ENCODE assay signal across 18 mouse cellular contexts in genomic region chr1:134902051-134902619, GRCm38 (mm10). TPM values are rescaled to one million over a fixed set of nuclear protein-coding genes. Genes with fewer than 3 reads are reported as not detected.
DNase-seq lines count a peak whose midpoint lies in the region; ATAC-seq lines count a peak whose summit lies in the region.
"Had no signal": no experiment of that assay in that cellular context is flagged by ENCODE, and none has a peak within 500 bp of the region (broad histone marks: within the 10 kb centered on the region; RNA-seq: fewer than 3 reads in every experiment).

No protein-coding gene starts in this region.

- H3K4me1 ChIP-seq in heart, embryonic 15.5 days (replicated peaks) = peaks cover 15% of the 10 kb centered on the region
- H3K4me1 ChIP-seq: embryonic facial prominence, embryonic 12.5 days; forebrain, embryonic 12.5 days; limb, embryonic 10.5 days; midbrain, embryonic 12.5 days; stomach, embryonic 15.5 days had no signal

- peak overlapping the region; percentile 63 for H3K27ac ChIP-seq in heart, embryonic 15.5 days
- H3K27ac ChIP-seq: embryonic facial prominence, embryonic 12.5 days; forebrain, embryonic 12.5 days; hindbrain, postnatal 0 days; limb, embryonic 10.5 days; liver, embryonic 14.5 days; midbrain, embryonic 12.5 days; stomach, embryonic 15.5 days had no signal

- no peaks in the 10 kb centered on the region for H3K9me3 ChIP-seq in heart, embryonic 15.5 days (replicated peaks)
- H3K9me3 ChIP-seq: embryonic facial prominence, embryonic 12.5 days; forebrain, embryonic 12.5 days; limb, embryonic 10.5 days; midbrain, embryonic 12.5 days; stomach, embryonic 15.5 days had no signal

- H3K27me3 ChIP-seq in heart, embryonic 15.5 days = no peaks in the 10 kb centered on the region
- H3K27me3 ChIP-seq: embryonic facial prominence, embryonic 12.5 days; forebrain, embryonic 12.5 days; midbrain, embryonic 12.5 days; stomach, embryonic 15.5 days had no signal

- WGBS in heart, embryonic 15.5 days = 27% methylated on average over 3 of the region's 3 CpGs

- no peak overlapping the region for H3K4me2 ChIP-seq in heart, embryonic 15.5 days
- H3K4me2 ChIP-seq: embryonic facial prominence, embryonic 12.5 days; forebrain, embryonic 12.5 days; midbrain, embryonic 12.5 days; stomach, embryonic 15.5 days had no signal

- no peak for DNase-seq in heart, adult 8-10 months (ENCODE audit: low spot score)
- peak; percentile 24 to 28 for DNase-seq in kidney, postnatal 4 days
- DNase-seq in kidney, adult 18-20 months = no peak
- DNase-seq in 416B (ENCODE audit: low read depth) (peak; percentile 54), adipocyte (ENCODE audit: low spot score) (peak; percentile 28)
- DNase-seq: cerebellum, adult 11-12 months; layer of hippocampus, postnatal 36 days; lung, postnatal 36 days; spleen, adult 18-20 months had no signal

- ATAC-seq in heart, embryonic 15.5 days (replicated peaks; ENCODE audit: insufficient number of reproducible peaks, insufficient read depth, low FRiP score, low read depth) = no peak
- ATAC-seq in erythroid progenitor cell, adult 5-6 weeks (replicated peaks; ENCODE audit: low FRiP score, poor library complexity, severe bottlenecking) = no peak
- ATAC-seq: hindbrain, postnatal 0 days had no signal

- H3K4me3 ChIP-seq in heart, embryonic 15.5 days = no peak overlapping the region
- H3K4me3 ChIP-seq: embryonic facial prominence, embryonic 12.5 days; forebrain, embryonic 12.5 days; limb, embryonic 10.5 days; midbrain, embryonic 12.5 days; stomach, embryonic 15.5 days had no signal

- no peak overlapping the region for H3K9ac ChIP-seq in heart, embryonic 15.5 days
- H3K9ac ChIP-seq: embryonic facial prominence, embryonic 12.5 days; forebrain, embryonic 12.5 days; liver, embryonic 14.5 days; midbrain, embryonic 12.5 days; stomach, embryonic 15.5 days had no signal

- no peaks in the 10 kb centered on the region for H3K36me3 ChIP-seq in heart, embryonic 15.5 days
- H3K36me3 ChIP-seq: embryonic facial prominence, embryonic 12.5 days; forebrain, embryonic 12.5 days; limb, embryonic 10.5 days; midbrain, embryonic 12.5 days; stomach, embryonic 15.5 days had no signal

RNA-seq across cellular contexts. Expression of gene Ppp1r12b, which starts 53.6 kb away (rescaled TPM):
- 25.4 and 26.0 TPM in 2 replicates for polyA plus RNA-seq in heart, embryonic 15.5 days (2015; fragmentation: Nextera tagmentation; extraction: Ambion mirVana)
- total RNA-seq in heart, adult 8-10 months (2022) = 100 to 1,000 TPM; 171 to 181 (median 179) TPM
- total RNA-seq in erythroid progenitor cell, adult 5-6 weeks (2015; ENCODE audit: low replicate concordance) = 8.0 and 9.0 TPM in 2 replicates
- 17.3 and 26.2 TPM in 2 replicates for total RNA-seq in erythroid progenitor cell, adult 5-6 weeks (2017; ENCODE audit: low replicate concordance)

Comparison
In these comparisons a context has a peak if more than half of its experiments do, and no peak if none do; other contexts are left out.
1. DNase-seq: peak in kidney, postnatal 4 days (2 of 2), 416B (single experiment) and adipocyte (single experiment); none in heart, adult 8-10 months (single experiment) and kidney, adult 18-20 months (single experiment).
2. RNA of gene Ppp1r12b, which starts 53.6 kb away (total RNA-seq): 171 to 181 TPM in heart, adult 8-10 months; 8.0 to 26.2 TPM in erythroid progenitor cell, adult 5-6 weeks; every median in the first group is over 4 times any median in the second.